Mouse (Mus musculus): ENCODE measurements around the gene Gm28230.

Gene Gm28230

DNA sequence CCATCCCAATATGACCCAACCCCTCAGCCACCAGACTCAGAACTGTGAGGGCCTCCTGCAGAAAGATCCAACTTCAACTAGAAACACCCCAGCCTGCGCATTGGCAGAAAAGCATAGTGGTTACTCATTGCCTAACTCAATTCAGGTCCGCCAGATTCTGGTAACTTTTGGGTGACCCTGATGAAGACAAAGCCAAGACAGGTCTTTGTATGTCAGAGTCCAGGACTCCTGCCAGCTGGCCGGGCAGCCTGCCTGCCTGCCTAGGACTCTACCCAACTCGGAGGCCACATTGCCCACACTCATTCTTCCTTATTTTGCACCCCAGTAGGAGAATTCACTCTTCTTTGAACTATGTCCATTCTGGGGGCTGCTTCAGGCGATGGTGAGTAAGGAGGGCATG, at the start of gene Gm28230:
Gm28230 (plus strand) TSS at position 178 of the 400 bp plus-strand sequence.
- DNase-seq (ENCODE audit: low spot score in 2 of 2) = no peak

DNA sequence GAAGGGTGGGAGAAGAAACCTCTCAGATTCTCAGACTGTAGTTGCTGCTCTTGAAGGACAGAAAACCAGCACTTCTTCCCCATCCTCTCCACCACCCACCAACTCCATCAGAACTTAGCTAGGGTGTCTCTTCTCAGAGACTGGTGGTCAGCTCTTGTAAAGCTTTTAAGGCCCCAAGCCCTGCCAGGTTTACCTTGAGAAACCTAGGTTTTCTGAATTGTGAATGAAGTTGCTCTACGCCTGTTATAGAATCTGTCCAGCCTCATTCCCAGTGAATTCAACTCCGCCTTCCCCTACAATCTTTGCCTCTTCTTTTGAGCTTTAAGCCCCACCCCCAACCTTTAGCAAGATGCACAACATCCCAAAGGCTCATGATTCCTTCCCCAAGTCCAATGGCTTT, 49.4 kb upstream of the Gm28230 start:
- no peak for DNase-seq (ENCODE audit: low spot score in 2 of 2)

- DNase-seq (ENCODE audit: low spot score in 2 of 2) = no peak
Measured at GRCm38 (mm10) chr2:74678891-74679595, 47.5 kb upstream of the Gm28230 start, which contains the start of gene Hoxd11. Gene Hoxd11 (plus strand): TSS chr2:74679557.

GRCm38 (mm10) chr2:74679596-74679971, 46.9 kb upstream of the Gm28230 start:
- DNase-seq (ENCODE audit: low spot score in 2 of 2) = no peak

- DNase-seq (ENCODE audit: low spot score in 2 of 2) = no peak
Measured at GRCm38 (mm10) chr2:74679980-74680379, 46.5 kb upstream of the Gm28230 start.

DNA sequence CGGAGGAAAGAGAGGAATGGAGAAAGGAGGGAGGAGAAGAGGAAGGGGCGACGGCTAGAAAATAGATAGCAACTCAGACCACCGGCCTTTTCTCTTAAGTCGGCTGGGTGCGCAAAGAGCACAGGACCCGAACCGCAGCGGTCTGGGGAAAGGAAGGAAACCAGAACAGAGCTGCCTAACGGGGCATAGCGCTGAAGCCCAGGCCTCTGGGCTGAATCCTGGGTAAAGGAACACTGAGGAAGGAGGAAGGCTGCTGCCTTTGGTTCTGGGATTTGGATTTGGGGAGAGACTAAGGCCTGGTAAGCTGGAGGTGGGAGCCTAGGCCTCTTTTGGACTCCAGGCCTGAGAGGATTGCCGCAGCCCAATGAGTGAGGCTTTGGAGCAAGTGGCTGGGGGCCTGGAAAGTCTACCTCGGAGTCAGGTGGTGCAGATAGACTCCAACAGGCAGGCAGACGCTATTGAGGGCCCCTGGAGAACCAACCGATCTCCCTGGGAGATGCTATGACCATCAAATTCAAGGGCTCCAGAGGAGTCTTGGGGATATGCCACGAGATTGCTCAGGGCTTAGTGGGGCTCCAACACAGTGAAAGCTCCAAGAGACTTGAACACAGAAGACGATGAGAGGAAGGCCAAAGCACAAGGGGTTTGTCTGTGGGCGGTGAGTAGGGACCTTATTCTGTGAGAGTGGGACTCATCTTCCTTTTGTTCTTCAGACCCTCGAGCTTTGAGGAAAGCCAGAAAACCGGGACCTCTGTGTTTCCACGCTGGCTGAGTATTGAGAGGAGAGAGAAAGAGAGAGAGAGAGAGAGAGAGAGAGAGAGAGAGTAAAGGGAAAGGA, 45.7 kb upstream of the Gm28230 start:
- no peak for DNase-seq (ENCODE audit: low spot score in 2 of 2)

GRCm38 (mm10) chr2:74681594-74682531, 44.7 kb upstream of the Gm28230 start:
- DNase-seq (ENCODE audit: low spot score in 2 of 2) = no peak

DNA sequence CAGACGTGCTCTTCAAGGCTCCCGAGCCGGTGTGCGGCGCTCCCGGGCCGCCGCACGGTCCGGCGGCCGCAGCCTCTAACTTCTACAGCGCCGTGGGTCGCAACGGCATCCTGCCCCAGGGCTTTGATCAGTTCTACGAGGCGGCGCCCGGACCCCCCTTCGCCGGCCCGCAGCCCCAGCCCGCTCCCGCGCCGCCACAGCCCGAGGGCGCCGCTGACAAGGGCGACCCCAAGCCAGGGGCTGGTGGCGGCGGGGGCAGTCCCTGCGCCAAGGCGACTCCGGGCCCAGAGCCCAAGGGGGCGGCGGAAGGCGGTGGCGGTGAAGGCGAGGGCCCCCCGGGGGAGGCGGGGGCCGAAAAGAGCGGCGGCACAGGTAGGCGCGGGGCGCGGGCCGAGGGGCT, 43.7 kb upstream of the Gm28230 start:
- DNase-seq (ENCODE audit: low spot score in 2 of 2) = no peak

- DNase-seq (ENCODE audit: low spot score in 2 of 2) = no peak
Measured at GRCm38 (mm10) chr2:74683471-74683951, 43.0 kb upstream of the Gm28230 start.

DNA sequence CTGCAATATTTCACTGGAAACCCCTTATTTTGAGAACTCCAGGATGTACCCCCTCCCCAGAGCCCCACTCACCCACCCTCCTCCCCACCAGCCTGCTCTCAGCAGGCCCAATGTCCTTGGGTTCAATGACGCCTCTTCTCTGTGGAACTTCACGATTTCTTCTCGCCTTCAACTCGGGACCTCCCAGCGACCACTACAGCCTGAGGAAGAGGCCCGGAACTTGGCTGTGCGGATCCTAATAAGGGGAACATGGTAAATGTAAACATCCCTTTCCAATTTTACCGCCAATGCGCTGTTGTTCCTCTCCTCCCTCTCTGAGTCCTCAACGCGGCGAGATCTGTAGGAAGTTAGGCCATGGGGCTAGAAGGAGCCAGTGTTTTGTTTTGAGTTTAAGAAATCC, 42.4 kb upstream of the Gm28230 start:
- DNase-seq (ENCODE audit: low spot score in 2 of 2) = no peak

GRCm38 (mm10) chr2:74685059-74685603, 41.4 kb upstream of the Gm28230 start:
- no peak for DNase-seq (ENCODE audit: low spot score in 2 of 2)

GRCm38 (mm10) chr2:74686301-74686987, 40.1 kb upstream of the Gm28230 start:
- DNase-seq (ENCODE audit: low spot score in 2 of 2) = no peak

GRCm38 (mm10) chr2:74686988-74687697, 39.4 kb upstream of the Gm28230 start:
- no peak for DNase-seq (ENCODE audit: low spot score in 2 of 2)

- DNase-seq (ENCODE audit: low spot score in 2 of 2) = no peak
Measured at GRCm38 (mm10) chr2:74687698-74688555, 38.6 kb upstream of the Gm28230 start.

DNA sequence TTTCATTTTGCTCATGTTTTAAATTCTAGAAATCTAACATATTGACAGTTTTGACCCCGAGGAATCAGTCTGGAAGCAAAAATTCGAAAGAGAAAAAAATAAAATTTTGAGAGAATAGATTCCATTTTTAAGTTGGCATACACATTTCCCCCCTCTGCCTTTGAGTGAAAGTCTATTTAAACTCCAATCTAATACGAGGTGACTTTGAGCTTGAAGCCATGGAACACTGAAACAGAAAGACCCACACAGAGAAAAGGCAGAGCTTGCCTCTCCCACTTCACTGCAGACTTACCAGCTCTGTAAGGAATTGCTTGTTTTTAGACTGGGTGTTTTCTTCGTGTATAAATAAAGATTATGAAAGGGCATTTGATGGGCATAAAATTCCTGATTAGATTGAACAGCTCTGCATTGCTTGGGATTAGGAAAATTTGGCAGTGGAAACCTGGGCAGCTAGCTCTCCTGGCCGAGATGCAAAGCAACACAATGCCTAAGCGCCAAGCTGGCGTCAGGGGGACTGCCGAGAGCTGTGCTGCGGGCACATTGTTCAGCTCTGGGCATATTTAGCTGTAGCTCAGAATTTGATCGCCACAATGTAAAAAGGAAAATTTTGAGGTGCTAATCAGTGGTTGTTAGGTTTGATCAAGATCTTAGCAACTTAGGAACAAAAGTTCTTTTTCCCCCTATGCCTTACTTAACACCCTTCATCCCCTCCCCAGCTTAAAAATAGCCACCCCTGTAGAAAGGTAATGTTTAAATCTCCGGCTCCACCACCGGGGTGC, 37.5 kb upstream of the Gm28230 start:
- no peak for DNase-seq (ENCODE audit: low spot score in 2 of 2)

DNA sequence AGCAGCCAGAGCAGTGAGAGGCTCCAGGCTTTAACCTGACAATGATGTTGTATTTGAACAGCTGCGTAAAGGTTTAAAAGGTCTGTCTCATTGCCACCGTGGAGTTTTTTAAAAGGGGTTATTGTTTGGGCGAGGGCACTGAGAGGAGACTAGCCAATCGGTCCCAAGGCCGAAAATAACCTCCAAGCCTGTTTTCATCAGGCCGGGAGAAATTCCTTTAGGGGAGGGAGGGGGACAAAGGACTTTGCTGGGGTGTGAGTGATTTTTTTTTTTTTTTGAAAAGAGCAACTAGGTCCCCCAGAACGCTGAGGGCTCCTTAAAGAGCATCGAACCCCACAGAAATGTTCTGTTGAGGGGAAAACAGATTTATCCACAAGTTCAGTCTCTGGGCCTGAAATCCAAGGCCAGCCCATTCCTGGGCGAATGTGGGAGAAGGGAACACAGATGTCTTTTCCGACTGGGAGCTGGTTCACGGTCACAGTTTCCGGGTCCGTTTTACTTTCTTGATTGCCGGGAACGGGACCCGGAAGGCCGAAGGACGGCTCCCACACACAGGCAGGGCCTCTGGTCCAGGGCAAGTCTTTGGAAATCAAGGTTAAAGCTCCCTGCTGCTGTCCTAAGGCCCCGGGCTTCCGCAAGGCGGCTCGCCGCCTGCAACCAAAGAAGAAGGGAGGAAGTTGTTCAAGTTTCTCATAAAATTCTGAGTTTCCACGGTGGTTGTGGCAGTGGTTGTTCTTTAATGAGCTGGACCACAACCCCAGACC, 36.8 kb upstream of the Gm28230 start:
- DNase-seq (ENCODE audit: low spot score in 2 of 2) = no peak

- no peak for DNase-seq (ENCODE audit: low spot score in 2 of 2)
Measured at GRCm38 (mm10) chr2:74690338-74690716, 36.2 kb upstream of the Gm28230 start.
